Mouse (Mus musculus) hindlimb bud, embryonic 11.5 days (tissue): Measurements from ENCODE around the gene Lgalsl.

Experiments used
- DNase-seq: peaks from one replicate; pipeline ENCODE4 v3.0.0-alpha.2; 2012; ENCODE audit warnings: low read depth, low spot score; ENCODE audit errors: extremely low spot score

Gene Lgalsl

DNA sequence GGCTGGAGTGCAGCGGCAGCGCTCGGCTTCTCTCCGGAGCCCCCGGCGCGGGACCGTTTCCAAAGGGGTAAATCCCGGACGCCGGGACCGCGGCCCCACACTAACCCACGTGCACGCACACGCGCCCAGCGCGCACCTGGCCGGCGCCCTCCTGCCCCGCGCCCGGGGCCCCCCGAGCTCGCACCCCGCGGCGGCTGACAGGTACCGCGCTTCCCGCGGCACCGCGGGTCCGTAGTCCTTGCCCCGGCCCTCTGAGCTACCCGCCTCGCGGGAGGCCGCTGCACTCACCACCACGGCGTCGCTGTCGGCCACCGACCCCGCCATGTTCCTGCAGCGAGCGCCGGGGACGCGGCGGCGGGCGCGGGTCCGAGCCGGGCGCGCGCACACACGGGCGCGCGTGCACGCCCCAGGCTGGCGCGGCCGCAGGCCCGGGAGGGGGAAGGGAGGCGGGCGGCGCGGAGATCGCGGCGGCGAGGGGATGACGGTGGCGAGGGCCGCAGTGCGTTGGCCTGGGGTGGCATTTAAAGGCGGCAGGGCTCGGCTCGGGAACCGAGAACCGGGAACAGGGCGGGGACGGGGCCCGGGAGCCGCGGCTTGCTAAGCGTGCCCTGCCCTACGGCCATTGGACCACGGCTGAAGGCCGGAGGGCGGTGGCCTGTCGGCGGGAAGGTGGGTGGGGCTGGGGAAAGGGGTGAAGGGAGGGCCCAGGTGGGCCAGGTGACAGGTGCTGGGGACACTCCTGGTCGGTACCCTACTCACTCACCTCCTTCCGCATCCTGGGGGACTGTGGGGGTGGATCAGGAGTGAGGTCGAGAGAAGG is at the start of gene Lgalsl:
Lgalsl (minus strand) TSS at position 371 of the 820 bp plus-strand sequence.
- no peak for DNase-seq

DNA sequence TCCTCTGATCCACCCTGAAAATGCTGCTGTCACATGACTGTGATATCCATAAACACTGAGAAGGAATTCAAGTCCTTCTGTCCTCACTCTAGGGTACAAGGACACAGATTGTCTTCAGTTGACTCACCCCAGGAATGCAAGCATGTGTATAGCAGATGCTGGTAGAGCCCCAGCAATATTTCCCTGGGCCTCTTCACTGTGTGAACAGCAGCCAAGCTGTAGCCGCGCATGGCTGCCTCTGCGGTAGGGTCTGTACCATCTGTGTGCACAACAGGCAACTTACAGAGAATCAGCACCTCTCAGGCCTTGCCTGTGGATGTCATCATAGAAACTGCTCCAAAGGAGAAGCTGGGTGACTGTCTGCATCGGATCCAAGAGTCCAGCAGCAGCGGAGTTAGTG is 47.8 kb upstream of the Lgalsl start:
- DNase-seq, result no peak

DNA sequence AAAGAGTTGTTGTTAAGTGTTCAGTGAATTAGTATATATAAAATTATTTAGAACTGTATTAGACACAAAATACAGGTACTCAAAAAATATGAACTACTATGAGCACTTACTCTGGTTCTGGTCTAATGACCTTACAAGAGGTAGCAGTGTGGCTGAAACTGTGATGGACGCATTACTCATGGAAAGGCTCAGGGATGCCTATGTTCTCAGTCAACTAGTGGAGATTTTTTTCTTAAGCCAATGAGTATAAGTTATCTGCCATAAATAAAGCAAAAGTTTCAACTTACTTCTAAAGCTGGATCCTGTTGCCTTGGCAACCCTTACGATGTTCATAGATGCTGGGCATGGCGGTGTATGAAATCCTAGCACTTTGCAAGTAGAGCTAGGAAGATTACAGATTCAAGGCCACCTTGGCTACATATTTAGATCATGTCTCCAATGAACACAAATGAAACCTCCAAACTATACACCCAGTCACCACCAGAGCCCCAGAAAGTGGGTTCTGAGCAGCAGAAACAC is 46.8 kb upstream of the Lgalsl start:
- DNase-seq, result no peak

DNA sequence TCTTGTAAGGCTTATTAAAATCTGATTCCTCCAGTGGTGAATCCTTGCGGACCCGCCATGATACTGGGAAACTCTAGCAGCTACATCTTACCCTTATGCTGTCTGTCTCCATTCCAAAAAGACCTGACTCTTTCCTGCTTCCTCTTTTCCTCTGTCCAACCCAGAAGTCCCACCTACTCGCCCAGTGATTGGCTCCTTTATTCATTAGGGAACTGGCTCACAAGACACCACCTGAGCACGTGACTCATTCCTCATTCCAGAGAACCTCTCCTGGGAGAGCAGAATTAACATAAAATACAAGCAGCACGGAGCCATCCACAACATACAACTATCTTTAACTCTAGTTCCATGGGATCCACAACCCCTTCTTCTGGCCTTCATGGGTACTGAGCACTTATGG is 42.5 kb upstream of the Lgalsl start:
- no peak for DNase-seq

DNA sequence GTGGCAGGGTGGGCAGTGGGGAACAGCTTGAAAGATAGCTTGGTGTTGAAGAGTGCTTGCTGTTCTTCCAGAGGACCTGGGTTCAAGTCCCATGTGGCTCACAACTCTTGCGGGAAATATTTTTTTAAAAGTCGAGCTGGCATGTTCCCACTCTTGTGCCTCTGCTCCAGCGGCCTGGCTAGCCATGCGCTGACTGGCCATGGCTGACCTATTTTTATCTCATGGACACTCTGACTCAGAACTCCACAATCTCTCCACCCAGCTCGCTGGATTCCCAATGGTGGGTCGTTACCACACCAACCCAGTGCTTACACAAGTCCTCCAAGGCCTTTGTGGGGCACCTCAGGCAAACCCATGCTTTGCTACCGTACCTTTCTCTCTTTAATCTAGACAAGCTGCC is 42.1 kb upstream of the Lgalsl start:
- no peak for DNase-seq

DNA sequence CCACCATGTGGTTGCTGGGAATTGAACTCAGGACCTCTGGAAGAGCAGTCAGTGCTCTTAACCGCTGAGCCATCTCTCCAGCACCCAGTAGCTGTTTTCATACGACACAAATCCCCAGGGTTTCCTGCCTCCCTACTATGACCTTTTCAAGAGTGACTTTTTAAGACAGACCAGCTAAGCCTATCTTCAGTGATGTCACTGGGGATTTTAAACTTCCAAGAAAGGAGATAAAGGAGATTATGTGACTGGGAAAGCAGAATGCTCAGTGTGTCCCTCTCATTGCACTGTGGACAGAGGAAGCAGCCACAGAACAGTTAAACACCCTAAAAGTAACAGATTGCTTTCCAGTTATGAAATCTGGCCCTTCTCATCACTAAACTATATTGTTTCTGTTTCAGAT is 41.6 kb upstream of the Lgalsl start:
- no peak for DNase-seq

DNA sequence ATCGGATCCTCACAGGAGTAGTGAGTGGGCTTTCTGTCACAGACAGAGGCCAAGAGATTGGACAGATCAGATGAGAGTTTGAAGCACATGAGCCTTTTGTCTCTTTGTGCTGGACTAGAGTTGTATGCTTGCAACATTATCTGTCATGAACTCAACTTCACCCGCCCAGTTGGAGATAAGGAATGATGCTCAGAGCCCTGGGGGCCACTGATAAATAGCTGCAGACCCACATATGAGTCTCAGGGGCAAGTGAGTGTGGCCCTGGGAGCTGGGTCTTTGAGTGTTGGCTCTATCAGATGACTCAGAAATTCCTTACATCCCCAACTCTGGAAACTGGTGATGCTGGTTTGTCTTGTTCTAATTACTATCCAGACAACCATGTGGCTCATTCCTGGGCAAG is 39.1 kb upstream of the Lgalsl start:
- no peak for DNase-seq

DNA sequence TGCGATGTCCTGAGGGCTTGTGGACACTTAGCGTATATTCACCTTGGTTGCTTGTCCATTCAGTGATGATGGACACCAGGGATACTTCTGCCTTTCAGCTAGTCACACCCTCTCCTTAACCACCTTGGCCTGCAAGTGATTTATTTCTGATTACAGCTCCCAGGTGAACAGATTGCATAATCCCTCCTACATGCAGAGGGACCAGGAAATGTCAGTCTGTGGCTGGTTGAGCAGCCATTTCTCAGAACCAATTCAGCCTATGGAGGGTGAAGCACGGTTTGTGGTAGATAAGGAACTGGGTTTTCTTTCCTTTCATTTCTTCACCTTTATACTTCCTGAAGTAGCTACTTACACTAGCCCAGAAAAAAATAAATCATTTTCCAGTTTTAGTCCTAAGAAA is 34.6 kb upstream of the Lgalsl start:
- no peak for DNase-seq

DNA sequence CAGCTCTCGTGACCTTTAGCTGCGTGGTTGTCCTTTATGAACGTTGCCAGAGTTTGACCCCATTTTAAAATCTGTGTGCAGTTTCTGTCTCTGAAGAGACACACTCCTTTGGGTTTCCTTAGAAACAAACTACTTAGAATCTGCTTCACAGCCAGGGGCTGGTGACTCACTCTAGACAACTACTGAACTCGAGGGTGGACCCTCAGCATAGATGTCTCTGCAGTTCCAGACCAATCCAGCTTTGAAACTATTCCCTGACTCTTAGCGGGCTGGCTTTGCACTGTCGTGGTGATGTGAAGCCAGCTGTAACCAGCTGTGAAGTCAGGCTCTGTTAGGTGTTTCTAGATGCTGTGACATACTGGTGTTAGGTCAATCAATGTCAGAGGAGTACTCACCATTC is 33.8 kb upstream of the Lgalsl start:
- no peak for DNase-seq

DNA sequence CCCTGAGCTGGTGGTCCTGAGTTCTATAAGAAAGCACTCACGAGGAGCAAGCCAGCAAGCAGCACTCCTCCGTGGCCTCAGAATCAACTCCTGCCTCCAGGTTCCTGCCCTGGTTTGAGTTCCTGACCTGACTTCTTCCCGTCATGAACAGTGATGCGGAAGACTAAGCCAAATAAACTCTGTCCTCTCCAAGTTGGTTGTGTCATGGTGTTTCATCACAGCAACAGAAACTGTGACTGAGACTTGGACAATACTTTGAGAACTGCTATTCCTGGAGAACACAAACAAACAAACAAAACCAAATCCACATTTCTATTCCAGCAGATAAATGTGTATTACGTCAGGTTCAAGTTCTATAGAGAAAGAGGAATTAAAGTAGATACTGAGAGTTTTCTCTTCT is 31.2 kb upstream of the Lgalsl start:
- DNase-seq, result no peak

DNA sequence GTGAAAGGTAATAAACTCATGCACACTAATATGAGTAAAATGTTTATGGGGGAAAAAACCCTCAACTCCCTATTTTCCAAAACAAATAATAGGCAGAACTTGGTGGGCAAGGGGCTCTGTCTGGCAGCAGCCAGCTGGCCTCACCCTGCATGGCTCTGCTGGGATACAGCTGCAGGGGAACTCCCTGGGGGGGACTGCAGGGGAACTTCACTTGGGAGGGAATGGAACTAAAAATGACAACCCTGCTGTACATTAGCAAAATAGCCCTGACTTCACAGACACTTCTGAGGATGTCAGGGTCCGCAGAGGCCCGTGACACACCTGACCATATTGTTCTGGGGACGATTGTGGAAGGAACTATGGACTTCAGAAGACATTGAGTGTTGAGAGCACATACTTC is 29.5 kb upstream of the Lgalsl start:
- no peak for DNase-seq

DNA sequence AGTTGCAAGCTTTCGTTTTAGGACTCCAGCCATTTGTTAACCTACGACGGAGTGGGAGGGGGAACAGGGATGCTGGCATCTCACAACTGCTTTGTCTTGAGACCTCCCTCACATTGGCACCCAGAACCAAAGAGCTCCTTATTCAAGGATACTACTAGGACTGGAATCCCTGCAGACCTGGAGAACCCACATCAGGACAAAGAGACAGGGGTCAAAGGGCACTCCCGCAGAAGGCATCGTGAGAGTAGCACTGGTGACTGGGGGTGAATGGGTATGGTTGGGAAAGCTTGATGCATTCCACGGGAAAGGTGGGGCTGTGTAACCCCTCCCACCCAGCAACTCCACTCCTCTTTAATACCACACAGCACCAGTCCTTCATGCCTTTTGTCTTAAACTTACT is 29.0 kb upstream of the Lgalsl start:
- no peak for DNase-seq

DNA sequence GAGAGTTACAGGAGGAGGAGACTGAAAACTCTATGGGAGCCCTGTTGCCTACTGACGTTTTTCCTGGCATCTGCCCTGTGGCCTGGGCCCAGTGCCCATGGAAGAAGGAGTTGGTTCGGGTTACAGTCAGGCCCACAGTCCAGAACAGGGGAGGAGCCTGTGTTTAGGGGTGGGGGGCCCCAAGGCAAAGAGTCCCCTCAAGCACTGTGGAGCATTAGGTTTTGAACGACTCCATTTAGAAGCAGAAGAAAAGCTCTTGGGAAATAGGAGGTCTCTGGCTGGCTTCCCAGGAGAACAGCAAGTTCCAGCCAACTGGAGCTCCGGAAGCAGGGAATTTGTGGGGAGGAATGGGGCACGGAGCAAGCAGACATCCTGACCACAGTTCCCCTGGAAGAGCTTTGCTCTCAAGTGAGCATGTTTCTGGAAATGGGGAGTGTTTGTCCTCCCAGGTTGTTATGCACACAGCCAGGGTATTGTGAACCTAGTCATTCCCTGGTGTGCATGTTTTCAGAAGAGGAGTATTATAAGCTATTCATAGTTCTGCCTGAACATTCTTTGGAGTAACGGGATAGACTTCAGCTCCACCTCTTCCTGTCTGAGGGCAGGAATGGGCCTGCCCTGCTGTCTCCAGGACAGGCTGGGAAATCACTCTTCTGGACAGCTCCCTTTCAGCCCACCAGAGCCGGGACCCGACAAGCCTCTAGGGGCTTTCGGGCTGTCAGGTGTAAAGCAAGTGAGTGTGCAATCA is 28.2 kb upstream of the Lgalsl start:
- DNase-seq, result peak; percentile 12

DNA sequence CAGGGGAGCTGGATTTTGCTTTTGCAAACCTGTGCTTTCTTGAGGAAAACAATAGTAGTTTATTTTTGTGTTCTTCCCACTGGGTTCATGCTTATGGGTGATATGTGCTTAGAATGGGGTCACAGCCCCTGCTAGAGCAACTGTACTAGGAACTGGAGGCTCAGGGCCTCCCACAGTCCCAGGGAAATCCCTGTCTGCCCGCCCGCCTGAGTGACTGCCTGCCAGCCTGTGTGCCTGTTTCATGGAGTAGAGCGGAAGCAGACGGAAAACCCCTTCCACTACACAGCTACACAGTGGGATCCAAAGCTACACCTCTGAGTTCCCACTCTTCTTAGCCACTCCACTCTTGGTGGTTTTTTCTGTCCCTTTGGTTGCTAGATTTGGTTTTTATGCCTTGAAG is 27.1 kb upstream of the Lgalsl start:
- no peak for DNase-seq

DNA sequence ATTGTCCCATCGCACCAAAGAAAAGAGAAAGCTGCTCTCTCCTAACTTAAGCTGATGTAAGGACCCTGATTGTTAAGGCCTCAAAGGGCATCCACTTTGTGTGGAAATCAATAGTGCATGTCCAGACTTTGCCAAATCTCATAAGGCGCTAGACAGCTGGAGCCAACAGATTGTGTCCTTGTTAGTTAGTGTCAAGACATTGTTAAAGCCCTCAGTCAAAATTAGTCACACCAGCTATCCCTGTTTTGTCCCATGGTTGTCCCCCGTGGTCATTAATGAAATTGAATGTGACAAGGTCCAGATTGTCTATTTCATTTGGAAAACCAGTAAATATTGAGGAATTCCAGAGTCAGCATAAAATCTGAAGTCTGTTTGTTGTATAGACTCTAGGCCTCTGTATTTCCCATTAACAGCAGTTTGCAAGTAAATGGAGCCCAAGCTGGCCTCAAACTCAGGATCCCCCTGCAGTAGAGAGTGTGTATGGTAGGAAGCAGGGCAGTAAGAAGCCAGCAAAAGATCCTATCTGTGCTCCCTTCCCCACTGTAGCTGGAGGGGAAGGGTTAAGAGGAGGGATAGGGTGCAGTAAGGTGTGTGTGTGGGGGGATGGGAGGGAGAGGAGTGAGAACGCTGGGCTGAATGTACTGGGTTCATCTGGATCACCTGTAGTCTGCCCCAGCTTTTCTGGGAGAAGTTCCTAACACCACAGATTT is 23.3 kb upstream of the Lgalsl start:
- DNase-seq, result no peak

DNA sequence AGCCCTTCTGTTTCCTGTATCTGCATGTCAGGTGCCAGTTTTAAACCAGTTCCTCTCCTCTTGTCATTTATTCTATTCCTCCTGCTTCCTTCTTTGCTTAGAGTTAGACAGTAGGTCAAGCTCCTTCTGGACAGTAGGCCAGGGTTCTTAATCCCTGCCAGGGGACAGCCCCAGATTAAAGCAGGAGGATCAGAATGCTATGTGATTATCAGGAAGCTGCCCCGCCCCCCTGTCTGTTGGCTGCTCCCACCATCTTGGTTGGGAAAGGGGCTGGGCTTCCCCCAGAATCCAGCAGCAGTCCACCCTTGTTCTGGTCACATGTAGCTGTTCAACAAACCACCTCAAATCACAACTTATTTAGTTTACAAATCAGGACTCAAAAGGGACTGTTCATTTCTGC is 19.3 kb upstream of the Lgalsl start:
- no peak for DNase-seq

DNA sequence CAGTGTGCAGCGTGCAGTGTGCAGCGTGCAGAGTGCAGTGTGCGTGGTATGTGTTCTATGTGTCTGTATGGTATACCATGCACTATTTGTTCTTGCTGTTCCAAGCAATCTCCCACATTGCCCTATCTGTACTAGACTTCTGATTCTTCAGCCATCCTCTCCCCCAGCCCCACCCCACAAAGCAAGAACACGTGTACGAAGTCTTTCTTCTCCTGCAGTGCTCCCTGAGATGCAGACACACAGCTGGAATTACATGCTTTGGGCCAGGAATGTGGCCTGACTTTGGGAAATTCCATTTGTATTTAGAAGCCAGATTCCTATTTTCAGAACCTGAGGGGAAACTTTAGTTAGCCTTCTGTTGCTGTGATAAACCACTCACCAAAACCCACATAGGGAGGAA is 18.5 kb upstream of the Lgalsl start:
- no peak for DNase-seq

DNA sequence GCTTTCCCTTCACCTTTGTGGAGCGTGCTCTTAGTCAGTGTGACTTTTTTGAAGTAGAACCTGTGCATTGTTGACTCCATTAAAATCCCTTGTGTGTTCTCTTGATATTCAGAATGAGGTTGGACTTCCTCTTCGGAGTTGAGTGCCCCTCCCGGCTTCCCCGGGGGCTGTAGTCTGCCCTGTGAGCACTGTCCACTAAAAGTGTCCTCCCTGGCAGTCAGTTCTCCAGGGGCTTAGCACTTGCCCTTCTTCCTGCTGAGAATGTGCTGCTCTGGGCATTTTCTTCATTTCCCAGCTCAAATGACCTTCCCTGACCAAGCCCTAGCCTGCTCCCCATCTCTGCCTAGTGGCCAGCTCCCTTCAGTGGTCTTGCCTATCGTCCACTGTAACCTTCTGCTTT is 6.5 kb upstream of the Lgalsl start:
- no peak for DNase-seq

DNA sequence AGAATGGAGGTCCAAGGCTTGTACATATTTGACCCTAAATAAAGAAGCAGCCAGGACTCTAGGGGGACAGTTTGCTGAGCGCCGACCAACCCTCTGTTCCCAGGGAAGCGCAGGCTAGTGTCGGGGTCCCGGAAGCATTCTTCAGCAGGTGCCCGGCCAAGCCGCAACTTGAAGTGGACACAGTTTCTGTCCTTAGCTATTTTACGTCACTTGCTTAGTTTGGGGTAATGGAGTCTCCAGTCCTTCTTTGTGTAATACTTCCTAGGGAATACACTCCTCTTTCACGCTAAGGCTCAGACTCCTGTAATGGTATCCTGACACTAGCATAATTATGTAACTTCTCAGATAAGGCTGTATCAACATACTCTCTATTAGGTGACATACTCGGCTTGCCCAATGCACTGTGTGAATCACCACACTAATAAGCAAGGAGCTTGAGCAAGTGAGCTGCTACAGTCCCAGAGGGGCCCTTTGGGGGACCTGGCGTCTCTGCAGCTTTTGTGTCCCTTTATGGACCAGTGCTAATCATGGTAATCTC is 813 bp upstream of the Lgalsl start:
- DNase-seq, result no peak

DNA sequence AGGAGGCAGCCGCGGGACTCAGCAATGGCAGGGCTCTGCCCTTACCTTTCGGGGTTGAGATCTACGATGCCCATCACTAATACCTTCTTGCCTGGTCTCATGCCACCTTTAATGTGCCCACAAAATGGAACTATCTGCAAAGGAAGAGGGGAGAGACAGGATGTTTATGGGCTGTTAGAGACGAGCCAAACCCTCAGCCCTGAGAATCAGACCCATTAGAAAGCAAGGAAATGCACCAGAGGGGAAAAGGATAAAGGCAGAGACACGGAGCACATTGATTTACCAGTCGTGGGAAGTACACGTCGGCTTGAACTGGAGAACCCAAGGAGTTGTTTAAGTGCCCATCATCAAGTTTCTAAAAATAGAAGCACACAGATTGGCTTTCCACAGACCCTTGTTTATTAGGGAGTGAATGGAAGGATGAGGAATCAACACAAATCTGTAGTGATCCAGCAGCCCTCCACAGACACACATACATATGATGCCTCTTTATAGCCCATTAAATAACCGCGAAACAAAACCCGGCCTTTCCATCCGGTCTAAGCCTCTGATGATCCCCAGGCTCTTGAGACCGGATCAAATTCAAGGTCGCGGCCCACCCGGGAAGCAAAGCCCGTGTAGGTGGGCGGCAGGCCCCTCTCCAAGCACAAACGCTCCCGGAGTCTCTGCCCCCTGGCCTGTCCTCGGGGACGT is 717 bp downstream of the Lgalsl start:
- DNase-seq, result peak; percentile 47
